Mouse (Mus musculus) brain, embryonic 14.5 days (tissue): ENCODE results near the gene Dazap1.

Source experiments
- CTCF ChIP-seq: fragments of 200-500 bp; IDR thresholded peaks from 2 replicates; pipeline ENCODE4 v1.5.1; 2012; ENCODE audit warnings: inconsistent platforms, mild to moderate bottlenecking, moderate library complexity, borderline replicate concordance; ENCODE audit not compliant: insufficient read depth, insufficient read length; ENCODE audit errors: extremely low read depth
- POLR2A ChIP-seq: fragments of 200-500 bp; IDR thresholded peaks from 2 replicates; pipeline ENCODE4 v1.6.1; 2012; ENCODE audit warnings: mild to moderate bottlenecking, inconsistent platforms, borderline replicate concordance; ENCODE audit not compliant: poor library complexity, insufficient read depth, insufficient read length, severe bottlenecking; ENCODE audit errors: extremely low read depth

DNA sequence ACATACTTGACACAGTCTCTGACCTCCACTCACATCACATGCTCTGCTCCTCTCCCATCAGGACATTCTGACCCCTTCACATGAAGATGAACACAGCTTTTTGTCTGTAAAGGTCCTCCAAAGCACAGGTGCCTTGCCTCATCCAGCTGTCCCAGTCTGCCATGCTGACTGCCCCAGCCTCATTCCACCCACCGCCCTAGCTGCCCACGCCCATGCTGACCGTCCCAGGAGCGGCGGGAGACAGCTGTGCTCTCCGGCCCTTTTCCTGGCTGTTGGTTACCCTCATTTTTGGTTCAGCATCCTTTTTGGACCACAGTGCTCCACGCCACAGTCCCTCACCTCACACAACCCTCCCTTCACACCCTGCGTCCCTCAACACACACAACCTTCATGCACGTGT, 17.1 kb downstream of the Dazap1 start:
- TF ChIP-seq CTCF (no peak), POLR2A (no peak)
